Mouse (Mus musculus) lung, embryonic 14.5 days (tissue): ENCODE measurements around the gene Nfkb1. TPM values are rescaled to one million over a fixed set of nuclear protein-coding genes. Genes with fewer than 3 reads are reported as not detected.

ENCODE experiments used
- ATAC-seq: fragments of 200-750 bp; cut with Nextera tagmentation; 2 replicates; pipeline ENCODE4 v1.8.0; 2017; ENCODE audit warnings: mild to moderate bottlenecking, moderate TSS enrichment, moderate library complexity; ENCODE audit not compliant: insufficient read depth
- DNase-seq: peaks from one replicate; pipeline ENCODE4 v3.0.0-alpha.2; 2015
- H3K27ac ChIP-seq: fragments of 300-500 bp; sonication (generic); 2 replicates; pipeline ENCODE4 v1.5.1; 2014; ENCODE audit warnings: low read depth, mild to moderate bottlenecking, moderate library complexity
- H3K27me3 ChIP-seq: fragments of 300-500 bp; sonication (generic); 2 replicates; pipeline ENCODE4 v1.6.1; 2014; ENCODE audit warnings: low read length, control low read depth; ENCODE audit not compliant: insufficient read depth
- H3K36me3 ChIP-seq: fragments of 300-500 bp; sonication (generic); 2 replicates; pipeline ENCODE4 v1.6.1; 2014; ENCODE audit warnings: control low read depth; ENCODE audit not compliant: insufficient read depth
- H3K4me1 ChIP-seq: fragments of 300-500 bp; sonication (generic); 2 replicates; pipeline ENCODE4 v1.6.1; 2014; ENCODE audit warnings: antibody characterized with exemption, control low read depth; ENCODE audit not compliant: insufficient read depth
- H3K4me2 ChIP-seq: fragments of 300-500 bp; sonication (generic); 2 replicates; pipeline ENCODE4 v1.6.1; 2014; ENCODE audit warnings: mild to moderate bottlenecking
- H3K4me3 ChIP-seq: fragments of 300-500 bp; sonication (generic); 2 replicates; pipeline ENCODE4 v1.5.1; 2014; ENCODE audit warnings: low read depth, low read length
- H3K9ac ChIP-seq: fragments of 300-500 bp; sonication (generic); 2 replicates; pipeline ENCODE4 v1.6.1; 2014
- H3K9me3 ChIP-seq: fragments of 300-500 bp; sonication (generic); 2 replicates; pipeline ENCODE4 v1.6.1; 2016; ENCODE audit warnings: low read depth, low read length, control low read depth
- CTCF ChIP-seq: IDR thresholded peaks from 2 replicates; pipeline ENCODE4 v1.5.1; 2016; ENCODE audit warnings: antibody characterized with exemption, low read depth
- WGBS: fragments of 180-500 bp; shearing (Covaris S2); extraction: QIAGEN DNeasy Blood & Tissue Kit; methylation state at CpG from one replicate; pipeline ENCODE4 v1.1.7; 2014; 5-methylcytosine and 5-hydroxymethylcytosine counted together
- polyA plus RNA-seq: library from polyadenylated mRNA; unstranded; fragments of >200 nt; fragmentation: Nextera tagmentation; extraction: Ambion mirVana; gene quantifications from 2 replicates; pipeline ENCODE4 v1.2.1, GENCODE M21; 2014

The Nfkb1 gene
- polyA plus RNA-seq, 1 experiment from 2014 or later, result 34.8 TPM

DNA sequence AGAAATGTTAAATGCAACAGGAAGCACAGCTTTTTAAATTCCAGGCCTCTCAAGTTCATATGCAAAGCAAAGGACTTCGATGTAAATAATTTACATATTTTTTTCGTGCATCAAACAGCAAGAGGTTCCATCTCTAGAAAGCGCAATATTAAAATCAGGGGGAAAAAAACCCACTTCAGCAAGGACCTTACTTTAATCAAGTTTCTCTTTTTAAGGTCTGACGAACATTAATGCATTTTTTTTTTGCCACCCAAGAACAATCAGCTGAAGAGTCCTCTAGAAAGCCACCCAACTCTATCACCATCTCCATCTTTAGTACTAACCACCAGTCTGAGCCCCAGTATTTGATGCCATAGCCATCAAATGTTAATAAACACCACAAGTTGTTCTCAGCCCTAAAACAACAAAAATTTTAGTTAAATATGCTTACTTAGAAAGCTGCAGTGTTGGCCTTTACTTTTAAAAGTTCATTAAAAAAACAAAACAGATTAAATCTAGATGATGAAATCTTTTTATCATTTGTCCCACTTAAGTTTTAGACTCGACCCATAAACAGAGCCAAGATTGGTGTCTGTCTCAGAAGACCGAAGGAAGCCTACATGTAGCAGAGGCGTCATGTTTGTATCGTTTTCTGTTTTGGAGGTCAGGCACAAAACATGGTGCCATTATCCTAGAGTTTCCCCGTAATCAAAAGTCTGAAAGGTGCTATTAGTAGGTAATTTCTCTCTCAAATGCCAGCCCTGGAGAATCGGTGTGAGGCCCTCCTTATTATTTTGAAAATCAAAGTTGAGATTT lies 1.4 kb downstream of the Nfkb1 start:
- H3K9me3 ChIP-seq, result no peaks in the 10 kb centered on the region
- DNase-seq (no peak), ATAC-seq (no peak)
- peaks cover 13% of the 10 kb centered on the region for H3K4me1 ChIP-seq
- WGBS, result 28% methylated on average over 10 of the region's 10 CpGs
- H3K27me3 ChIP-seq, result no peaks in the 10 kb centered on the region
- H3K27ac ChIP-seq, result peak overlapping the region; percentile 97; the same call in 1 of the 2 replicates
- no peaks in the 10 kb centered on the region for H3K36me3 ChIP-seq
- peak overlapping the region; percentile 80 for H3K4me3 ChIP-seq
- H3K4me2 ChIP-seq, result peak overlapping the region; percentile 78
- TF ChIP-seq CTCF, result no peak
- H3K9ac ChIP-seq, result peak overlapping the region; percentile 96

DNA sequence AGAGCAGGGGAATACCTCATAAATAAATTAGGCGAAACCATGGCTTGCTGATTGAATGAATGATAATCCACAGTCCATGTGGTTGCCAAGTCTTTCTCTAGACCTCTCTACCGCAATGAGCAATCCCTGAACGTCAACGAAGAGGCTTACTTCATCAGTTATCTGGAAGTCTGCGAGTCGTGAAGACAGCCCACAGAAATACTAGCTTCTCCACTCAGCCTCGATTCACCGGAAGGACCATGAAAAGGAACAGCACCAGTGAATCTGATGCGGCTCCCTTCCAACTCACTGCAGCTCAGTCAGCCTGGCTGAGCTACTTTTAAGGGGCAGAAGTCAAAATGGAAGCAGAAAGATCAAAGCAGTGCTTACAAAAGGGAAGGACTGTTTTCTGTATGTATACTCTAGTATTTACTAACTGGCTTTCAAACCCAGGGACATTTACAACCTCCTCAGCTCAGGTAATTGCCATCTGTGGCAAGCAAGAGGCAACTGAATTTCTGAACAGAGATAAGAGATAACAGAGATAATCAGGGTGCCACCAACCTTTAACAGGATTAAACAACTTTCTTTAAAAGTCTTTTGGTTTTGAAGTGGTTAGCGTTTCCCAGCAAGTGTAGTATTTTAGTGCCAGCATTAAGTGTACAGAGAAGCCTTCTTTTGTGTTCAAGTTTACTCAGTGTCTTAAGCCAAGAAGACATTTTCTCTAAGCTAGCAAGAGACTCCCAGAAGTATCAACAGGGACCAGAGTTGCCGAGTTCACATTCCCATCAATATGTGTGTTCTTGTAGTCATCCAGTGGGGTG lies 2.2 kb downstream of the Nfkb1 start:
- Histone ChIP-seq H3K4me3 (peak overlapping the region; percentile 80; the same call in 1 of the 2 replicates), H3K9me3 (no peaks in the 10 kb centered on the region), H3K27me3 (no peaks in the 10 kb centered on the region), H3K4me2 (peak overlapping the region; percentile 78), H3K27ac (no peak overlapping the region), H3K4me1 (peaks cover 13% of the 10 kb centered on the region), H3K9ac (peak overlapping the region; percentile 96; the same call in 1 of the 2 replicates), H3K36me3 (no peaks in the 10 kb centered on the region)
- TF ChIP-seq CTCF, result no peak
- ATAC-seq, result no peak
- DNase-seq, result no peak
- 37% methylated on average over 11 of the region's 11 CpGs for WGBS

DNA sequence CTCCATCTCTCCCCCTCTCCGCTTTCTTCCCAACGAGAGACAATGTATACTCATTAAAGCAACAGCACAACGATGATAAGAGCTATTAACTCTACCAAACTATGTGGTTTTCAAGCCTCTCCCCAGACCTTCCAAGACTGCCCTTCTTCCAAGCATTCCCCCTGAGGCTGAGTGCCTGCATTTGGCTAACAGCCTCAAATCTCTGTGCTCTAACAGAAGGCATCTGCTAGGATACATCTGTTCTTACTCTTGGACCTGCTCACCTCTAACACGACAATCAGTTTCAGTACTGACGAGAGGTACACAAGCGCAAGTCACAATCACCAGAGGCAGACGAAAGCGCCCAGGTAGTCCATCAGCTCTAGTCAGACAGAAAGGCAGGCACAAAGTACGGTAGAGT lies 3.4 kb downstream of the Nfkb1 start:
- peaks cover 13% of the 10 kb centered on the region for H3K4me1 ChIP-seq
- no peak overlapping the region for H3K4me3 ChIP-seq
- no peak for ATAC-seq
- H3K36me3 ChIP-seq, result no peaks in the 10 kb centered on the region
- no peaks in the 10 kb centered on the region for H3K27me3 ChIP-seq
- H3K4me2 ChIP-seq, result no peak overlapping the region
- no peak for DNase-seq
- TF ChIP-seq CTCF, result no peak
- H3K27ac ChIP-seq, result no peak overlapping the region
- no peak overlapping the region for H3K9ac ChIP-seq
- no peaks in the 10 kb centered on the region for H3K9me3 ChIP-seq
- 70% methylated on average over 9 of the region's 9 CpGs for WGBS

DNA sequence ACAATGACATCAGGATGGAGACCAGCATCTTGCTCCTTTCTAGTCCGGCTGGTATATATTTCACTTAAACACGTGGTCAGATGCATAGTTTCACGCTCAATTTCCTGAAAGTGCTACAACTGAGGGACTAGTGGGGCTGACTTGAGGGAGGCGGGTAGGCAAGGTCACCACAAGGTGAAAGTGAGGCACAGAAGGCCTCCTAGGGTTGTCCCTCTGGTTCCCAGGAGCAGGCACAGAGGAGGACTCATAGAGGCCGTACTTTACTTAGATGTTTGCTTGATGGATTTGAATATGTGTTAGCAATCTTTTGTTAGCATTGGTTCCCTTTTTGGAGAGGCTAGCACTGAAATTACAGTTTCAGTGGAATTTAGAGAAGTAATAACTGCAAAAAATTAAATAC lies 4.9 kb downstream of the Nfkb1 start:
- no peaks in the 10 kb centered on the region for H3K36me3 ChIP-seq
- DNase-seq, result no peak
- peaks cover 21% of the 10 kb centered on the region for H3K4me1 ChIP-seq
- 49% methylated on average over 5 of the region's 5 CpGs for WGBS
- no peak overlapping the region for H3K4me3 ChIP-seq
- H3K9ac ChIP-seq, result no peak overlapping the region
- no peak overlapping the region for H3K27ac ChIP-seq
- no peaks in the 10 kb centered on the region for H3K27me3 ChIP-seq
- no peak for ATAC-seq
- no peak overlapping the region for H3K4me2 ChIP-seq
- no peaks in the 10 kb centered on the region for H3K9me3 ChIP-seq
- TF ChIP-seq CTCF, result no peak

DNA sequence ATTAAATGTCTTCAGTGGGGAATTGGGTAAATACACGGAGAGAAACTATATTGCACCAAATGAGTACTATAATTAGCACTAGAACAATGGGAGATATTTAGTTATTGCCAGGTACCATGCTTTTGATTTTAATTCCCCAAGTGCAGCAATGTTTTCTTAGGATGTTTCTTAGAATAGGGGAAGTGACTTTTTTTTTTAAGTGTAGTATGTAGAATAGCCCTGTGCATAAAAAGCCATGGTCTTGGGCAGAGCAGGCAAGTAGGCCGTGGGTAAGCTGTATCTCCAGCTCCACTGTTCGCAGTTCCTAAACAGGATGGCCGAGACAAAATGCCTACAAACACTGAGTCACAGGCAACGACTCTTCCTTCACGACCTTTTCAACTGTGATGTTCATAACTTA lies 8.1 kb downstream of the Nfkb1 start:
- Histone ChIP-seq H3K36me3 (no peaks in the 10 kb centered on the region), H3K4me3 (no peak overlapping the region), H3K27me3 (no peaks in the 10 kb centered on the region), H3K27ac (no peak overlapping the region), H3K9me3 (no peaks in the 10 kb centered on the region), H3K4me2 (no peak overlapping the region), H3K4me1 (peaks cover 13% of the 10 kb centered on the region), H3K9ac (no peak overlapping the region)
- ATAC-seq (no peak), DNase-seq (no peak)
- TF ChIP-seq CTCF, result no peak
- 54% methylated on average over 6 of the region's 6 CpGs for WGBS

DNA sequence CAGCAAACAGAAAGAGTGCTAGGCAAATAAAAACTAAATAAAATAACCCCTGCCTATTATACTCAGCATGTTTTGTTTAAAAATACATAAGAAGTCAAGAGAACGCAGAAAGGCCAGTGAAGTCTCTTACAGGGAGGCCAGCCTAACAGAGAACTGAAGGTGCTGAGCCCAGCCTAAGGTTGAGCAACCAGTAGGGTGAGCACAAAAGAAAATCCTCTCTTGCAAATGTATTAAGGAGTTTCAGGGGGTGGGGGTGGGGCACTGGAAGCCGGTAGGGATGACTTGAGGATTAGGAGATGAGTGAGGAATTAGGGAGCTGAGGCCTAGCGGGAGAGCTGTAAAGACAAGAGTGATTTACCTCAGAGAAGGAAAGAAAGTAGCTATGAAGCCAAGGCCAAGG lies 9.1 kb downstream of the Nfkb1 start:
- DNase-seq (no peak), ATAC-seq (no peak)
- TF ChIP-seq CTCF, result no peak
- WGBS, result 24% methylated on average over 3 of the region's 3 CpGs
- Histone ChIP-seq H3K4me1 (peaks cover 13% of the 10 kb centered on the region), H3K4me3 (no peak overlapping the region), H3K27ac (0 out of 2 replicates have a peak overlapping the region, but pooled peaks have one; percentile 26), H3K9ac (no peak overlapping the region), H3K27me3 (no peaks in the 10 kb centered on the region), H3K9me3 (no peaks in the 10 kb centered on the region), H3K36me3 (no peaks in the 10 kb centered on the region), H3K4me2 (no peak overlapping the region)

DNA sequence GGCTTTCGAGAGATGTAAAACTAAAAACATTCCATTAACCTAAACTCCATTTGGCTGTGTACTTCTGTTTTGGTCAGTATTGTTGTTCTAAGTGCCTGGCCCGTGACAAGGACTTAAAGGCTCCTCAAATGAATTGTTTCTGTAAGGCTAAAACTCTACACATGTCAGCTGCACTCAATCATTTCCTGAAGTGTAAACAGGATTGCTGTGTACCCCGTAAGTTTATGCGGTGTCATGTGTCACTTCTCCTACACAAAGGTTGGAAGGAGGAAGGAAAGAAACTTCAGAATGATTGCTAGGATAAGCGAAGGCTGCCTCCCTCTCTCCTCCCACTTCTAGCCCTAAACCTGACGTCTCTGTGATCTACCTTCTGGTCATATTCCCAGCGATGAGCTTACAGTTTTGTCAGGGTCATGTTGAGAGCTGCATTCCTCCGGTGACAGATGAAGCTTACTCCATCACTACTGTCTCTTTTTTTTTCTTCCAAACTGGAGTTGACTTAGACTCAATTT lies 10.0 kb downstream of the Nfkb1 start:
- Histone ChIP-seq H3K4me1 (peaks cover 13% of the 10 kb centered on the region; the same call in 1 of the 2 replicates), H3K9me3 (no peaks in the 10 kb centered on the region), H3K4me3 (no peak overlapping the region), H3K9ac (no peak overlapping the region), H3K27ac (no peak overlapping the region), H3K27me3 (no peaks in the 10 kb centered on the region), H3K4me2 (no peak overlapping the region), H3K36me3 (no peaks in the 10 kb centered on the region)
- TF ChIP-seq CTCF, result no peak
- DNase-seq, result peak; percentile 65
- WGBS, result 18% methylated on average over 8 of the region's 8 CpGs
- peak; percentile 30; the same call in 1 of the 2 replicates for ATAC-seq
